Mouse (Mus musculus): ENCODE results near the gene Trpv3.
A peak's percentile ranks its signal among the peaks of the same experiment; 100 is the strongest.

- TF ChIP-seq CTCF (IDR thresholded peaks at IDR 0.05; ENCODE audit: borderline replicate concordance, insufficient read depth, low read depth, low read length) (peak; percentile 34), POLR2A (IDR thresholded peaks at IDR 0.05; ENCODE audit: borderline replicate concordance, insufficient read depth, low read length) (no peak)
Measured at GRCm38 (mm10) chr11:73223966-73224365, 43.2 kb upstream of the Trpv3 start.
